Mouse (Mus musculus): Measurements from ENCODE around the gene Gucy2g. TPM values are rescaled to one million over a fixed set of nuclear protein-coding genes. Genes with fewer than 3 reads are reported as not detected.

Gene Gucy2g
- total RNA-seq, 4 experiments from 2014 or later: 2.4 to 4.3 (median 3.3) TPM

- no peak for DNase-seq (ENCODE audit: low spot score in 2 of 2)
Observed at GRCm38 (mm10) chr19:55247991-55248520, 7.0 kb upstream of the Gucy2g start.

GRCm38 (mm10) chr19:55247563-55247962 is 6.5 kb upstream of the Gucy2g start:
- DNase-seq (ENCODE audit: low spot score in 2 of 2): no peak

- peak in 1 of 2 experiments; percentile 78 for DNase-seq (ENCODE audit: low spot score in 2 of 2)
Observed at GRCm38 (mm10) chr19:55244791-55245231, 3.8 kb upstream of the Gucy2g start.

- DNase-seq (ENCODE audit: low spot score in 2 of 2): no peak
Observed at GRCm38 (mm10) chr19:55239766-55240426, 1.1 kb downstream of the Gucy2g start.

- DNase-seq (ENCODE audit: low spot score in 2 of 2): peak in 1 of 2 experiments; percentile 75
Observed at GRCm38 (mm10) chr19:55236564-55236963, 4.5 kb downstream of the Gucy2g start.

- DNase-seq (ENCODE audit: low spot score in 2 of 2): no peak
Observed at GRCm38 (mm10) chr19:55236026-55236425, 5.0 kb downstream of the Gucy2g start.

GRCm38 (mm10) chr19:55232136-55232535 is 8.9 kb downstream of the Gucy2g start:
- no peak for DNase-seq (ENCODE audit: low spot score in 2 of 2)

GRCm38 (mm10) chr19:55231081-55231480 is 10.0 kb downstream of the Gucy2g start:
- peak in 1 of 2 experiments; percentile 49 for DNase-seq (ENCODE audit: low spot score in 2 of 2)

GRCm38 (mm10) chr19:55227135-55227534 is 13.9 kb downstream of the Gucy2g start:
- no peak for DNase-seq (ENCODE audit: low spot score in 2 of 2)

GRCm38 (mm10) chr19:55226621-55227020 is 14.4 kb downstream of the Gucy2g start:
- DNase-seq (ENCODE audit: low spot score in 2 of 2): no peak

GRCm38 (mm10) chr19:55222268-55222667 is 18.8 kb downstream of the Gucy2g start:
- no peak for DNase-seq (ENCODE audit: low spot score in 2 of 2)

GRCm38 (mm10) chr19:55221208-55221607 is 19.8 kb downstream of the Gucy2g start:
- DNase-seq (ENCODE audit: low spot score in 2 of 2): peak in 1 of 2 experiments; percentile 79

- no peak for DNase-seq (ENCODE audit: low spot score in 2 of 2)
Observed at GRCm38 (mm10) chr19:55219359-55219758, 21.7 kb downstream of the Gucy2g start.

- DNase-seq (ENCODE audit: low spot score in 2 of 2): no peak
Observed at GRCm38 (mm10) chr19:55218741-55219221, 22.3 kb downstream of the Gucy2g start.

- peak; percentile 75 to 88 for DNase-seq (ENCODE audit: low spot score in 2 of 2)
Observed at GRCm38 (mm10) chr19:55218192-55218739, 22.8 kb downstream of the Gucy2g start.

- peak in 1 of 2 experiments; percentile 89 for DNase-seq (ENCODE audit: low spot score in 2 of 2)
Observed at GRCm38 (mm10) chr19:55217365-55217764, 23.7 kb downstream of the Gucy2g start.

GRCm38 (mm10) chr19:55216876-55217275 is 24.2 kb downstream of the Gucy2g start:
- DNase-seq (ENCODE audit: low spot score in 2 of 2): no peak

GRCm38 (mm10) chr19:55213617-55214340 is 27.3 kb downstream of the Gucy2g start:
- no peak for DNase-seq (ENCODE audit: low spot score in 2 of 2)

GRCm38 (mm10) chr19:55211698-55212097 is 29.3 kb downstream of the Gucy2g start:
- DNase-seq (ENCODE audit: low spot score in 2 of 2): no peak

- no peak for DNase-seq (ENCODE audit: low spot score in 2 of 2)
Observed at GRCm38 (mm10) chr19:55209084-55209483, 32.0 kb downstream of the Gucy2g start.

GRCm38 (mm10) chr19:55208654-55209053 is 32.4 kb downstream of the Gucy2g start:
- DNase-seq (ENCODE audit: low spot score in 2 of 2): no peak
